Mouse (Mus musculus) forebrain, embryonic 14.5 days (tissue): ENCODE measurements around the gene Ncapd3. TPM values are rescaled to one million over a fixed set of nuclear protein-coding genes. Genes with fewer than 3 reads are reported as not detected.

ENCODE experiments used
- ATAC-seq: fragments of 200-750 bp; cut with Nextera tagmentation; 2 replicates; pipeline ENCODE4 v1.8.0; 2017; ENCODE audit warnings: mild to moderate bottlenecking, moderate library complexity
- DNase-seq: peaks from one replicate; pipeline ENCODE4 v3.0.0-alpha.2; 2015; ENCODE audit warnings: low spot score
- H3K27ac ChIP-seq: fragments of 300-500 bp; sonication (generic); 2 replicates; pipeline ENCODE4 v1.5.1; 2014; ENCODE audit warnings: low read depth, mild to moderate bottlenecking, control low read depth, low read length, moderate library complexity
- H3K27me3 ChIP-seq: fragments of 300-500 bp; sonication (generic); replicated peaks from 2 replicates; pipeline ENCODE4 v1.6.1; 2014; ENCODE audit warnings: low read length, control low read depth, mixed read lengths; ENCODE audit not compliant: control insufficient read depth, insufficient read depth
- H3K36me3 ChIP-seq: fragments of 300-500 bp; sonication (generic); 2 replicates; pipeline ENCODE4 v1.6.1; 2014; ENCODE audit warnings: low read length, control low read depth; ENCODE audit not compliant: control insufficient read depth, insufficient read depth
- H3K4me1 ChIP-seq: fragments of 300-500 bp; sonication (generic); 2 replicates; pipeline ENCODE4 v1.6.1; 2014; ENCODE audit warnings: antibody characterized with exemption, low read length, control low read depth; ENCODE audit not compliant: control insufficient read depth, insufficient read depth
- H3K4me2 ChIP-seq: fragments of 300-500 bp; sonication (generic); 2 replicates; pipeline ENCODE4 v1.6.1; 2014; ENCODE audit warnings: mild to moderate bottlenecking, control low read depth, low read length
- H3K4me3 ChIP-seq: fragments of 300-500 bp; sonication (generic); 2 replicates; pipeline ENCODE4 v1.5.1; 2014; ENCODE audit warnings: low read depth, low read length, control low read depth
- H3K9ac ChIP-seq: fragments of 300-500 bp; sonication (generic); 2 replicates; pipeline ENCODE4 v1.6.1; 2014; ENCODE audit warnings: mild to moderate bottlenecking, low read length, control low read depth, moderate library complexity
- H3K9me3 ChIP-seq: fragments of 300-500 bp; sonication (generic); replicated peaks from 2 replicates; pipeline ENCODE4 v1.6.1; 2016; ENCODE audit warnings: low read length, control low read depth, mixed read lengths; ENCODE audit not compliant: control insufficient read depth
- WGBS: fragments of 180-500 bp; shearing (Covaris S2); extraction: QIAGEN DNeasy Blood & Tissue Kit; methylation state at CpG from one replicate; pipeline ENCODE4 v1.1.7; 2014; 5-methylcytosine and 5-hydroxymethylcytosine counted together
- polyA plus RNA-seq: library from polyadenylated mRNA; unstranded; fragments of >200 nt; fragmentation: Nextera tagmentation; extraction: Ambion mirVana; gene quantifications from 2 replicates; pipeline ENCODE4 v1.2.1, GENCODE M21; 2014

Gene Ncapd3
- polyA plus RNA-seq, 1 experiment from 2014 or later, result 23.9 TPM

DNA sequence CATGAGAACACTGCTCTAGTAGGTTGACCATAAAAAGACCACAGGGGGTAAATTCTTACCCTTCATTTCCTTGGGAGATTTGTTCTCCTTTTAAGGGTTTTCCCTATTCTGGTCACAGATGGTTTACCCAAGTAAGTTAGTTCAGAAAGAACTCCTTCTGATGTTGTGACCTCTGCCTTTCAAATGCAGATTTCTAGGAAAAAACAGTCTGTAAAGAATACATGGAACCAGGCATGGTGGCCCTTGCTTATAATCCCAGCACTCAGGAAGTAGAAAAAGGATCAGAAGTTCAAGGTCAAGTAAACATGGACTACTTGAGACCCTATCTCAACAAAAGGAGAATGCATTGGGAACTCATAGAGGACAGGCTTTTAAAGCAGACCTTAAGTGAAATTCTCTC is 45.8 kb downstream of the Ncapd3 start:
- DNase-seq (no peak), ATAC-seq (no peak)
- no peak overlapping the region for H3K9ac ChIP-seq
- peaks cover 76% of the 10 kb centered on the region for H3K36me3 ChIP-seq
- no peak overlapping the region for H3K4me3 ChIP-seq
- no peaks in the 10 kb centered on the region for H3K27me3 ChIP-seq
- no peaks in the 10 kb centered on the region for H3K4me1 ChIP-seq
- H3K27ac ChIP-seq, result no peak overlapping the region
- no peak overlapping the region for H3K4me2 ChIP-seq
- no peaks in the 10 kb centered on the region for H3K9me3 ChIP-seq

- Histone ChIP-seq H3K27me3 (no peaks in the 10 kb centered on the region), H3K27ac (no peak overlapping the region), H3K4me2 (no peak overlapping the region), H3K36me3 (peaks cover 94% of the 10 kb centered on the region), H3K9ac (no peak overlapping the region), H3K4me1 (no peaks in the 10 kb centered on the region), H3K4me3 (no peak overlapping the region), H3K9me3 (no peaks in the 10 kb centered on the region)
- WGBS, result 95% methylated on average over 5 of the region's 5 CpGs
- DNase-seq (no peak), ATAC-seq (no peak)
These were observed 56.3 kb downstream of the Ncapd3 start for GRCm38 (mm10) chr9:27086256-27086655.

- Histone ChIP-seq H3K36me3 (peaks cover 93% of the 10 kb centered on the region), H3K9ac (no peak overlapping the region), H3K4me2 (no peak overlapping the region), H3K4me1 (no peaks in the 10 kb centered on the region), H3K4me3 (no peak overlapping the region), H3K27me3 (no peaks in the 10 kb centered on the region), H3K27ac (no peak overlapping the region), H3K9me3 (no peaks in the 10 kb centered on the region)
- DNase-seq, result no peak
- 91% methylated on average over 3 of the region's 3 CpGs for WGBS
- no peak for ATAC-seq
These were observed 57.4 kb downstream of the Ncapd3 start for GRCm38 (mm10) chr9:27087402-27087801.

DNA sequence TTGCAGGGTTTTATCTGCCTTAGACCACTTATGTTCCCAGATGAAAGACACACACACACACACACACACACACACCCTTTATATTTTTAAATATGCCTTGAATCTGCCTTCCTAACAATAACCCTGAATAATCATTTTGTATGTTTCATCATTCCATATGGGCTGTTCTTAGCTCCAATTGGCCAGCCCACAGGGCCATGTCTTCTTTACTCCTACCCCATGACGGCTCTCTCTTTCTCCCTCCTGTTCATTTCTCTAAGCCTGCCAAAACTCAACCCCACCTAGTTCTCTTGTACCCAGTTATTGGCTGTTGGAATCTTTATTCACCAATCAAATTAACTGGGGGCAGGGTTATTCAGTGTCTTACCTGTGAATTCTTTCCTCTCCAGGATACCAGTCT is 60.2 kb downstream of the Ncapd3 start:
- Histone ChIP-seq H3K9me3 (no peaks in the 10 kb centered on the region), H3K9ac (no peak overlapping the region), H3K27me3 (no peaks in the 10 kb centered on the region), H3K36me3 (peaks cover 87% of the 10 kb centered on the region), H3K4me1 (no peaks in the 10 kb centered on the region), H3K4me3 (no peak overlapping the region), H3K27ac (peak overlapping the region; percentile 14; the same call in 1 of the 2 replicates), H3K4me2 (no peak overlapping the region)
- ATAC-seq (peak; percentile 51), DNase-seq (peak; percentile 57)
- WGBS, result 70% methylated on average over 1 of the region's 1 CpGs

- H3K9me3 ChIP-seq, result no peaks in the 10 kb centered on the region
- WGBS, result 80% methylated on average over 13 of the region's 13 CpGs
- peaks cover 88% of the 10 kb centered on the region for H3K36me3 ChIP-seq
- no peak overlapping the region for H3K4me2 ChIP-seq
- no peak overlapping the region for H3K9ac ChIP-seq
- ATAC-seq (peak; percentile 88), DNase-seq (peak; percentile 85)
- no peaks in the 10 kb centered on the region for H3K4me1 ChIP-seq
- peak overlapping the region; percentile 79; the same call in 1 of the 2 replicates for H3K27ac ChIP-seq
- H3K4me3 ChIP-seq, result no peak overlapping the region
- H3K27me3 ChIP-seq, result no peaks in the 10 kb centered on the region
These were observed 61.1 kb downstream of the Ncapd3 start for GRCm38 (mm10) chr9:27090801-27091775.

DNA sequence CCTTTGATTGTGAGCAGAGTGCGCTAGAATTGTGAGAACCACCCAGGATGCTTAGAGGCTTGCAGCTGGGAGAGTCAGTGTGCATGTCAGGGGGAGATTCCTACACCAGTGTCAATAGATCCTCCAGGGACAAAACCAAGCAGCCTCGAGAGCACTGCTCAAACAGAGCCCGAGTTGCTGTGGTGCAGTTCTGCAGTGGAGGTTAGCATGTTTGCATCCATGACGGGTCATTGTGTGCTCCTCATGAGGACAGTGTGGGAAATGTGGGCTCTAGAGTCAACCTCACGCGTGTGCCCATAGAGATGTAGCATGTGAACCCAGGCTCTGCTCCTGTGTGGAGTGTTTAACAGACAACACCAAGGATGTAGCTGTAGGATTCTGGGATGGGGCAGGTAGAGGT is 62.9 kb downstream of the Ncapd3 start:
- H3K27ac ChIP-seq, result no peak overlapping the region
- peaks cover 86% of the 10 kb centered on the region for H3K36me3 ChIP-seq
- WGBS, result 86% methylated on average over 6 of the region's 6 CpGs
- no peak overlapping the region for H3K4me2 ChIP-seq
- H3K27me3 ChIP-seq, result no peaks in the 10 kb centered on the region
- ATAC-seq, result no peak
- no peak overlapping the region for H3K9ac ChIP-seq
- H3K4me3 ChIP-seq, result no peak overlapping the region
- no peaks in the 10 kb centered on the region for H3K9me3 ChIP-seq
- H3K4me1 ChIP-seq, result no peaks in the 10 kb centered on the region
- no peak for DNase-seq

DNA sequence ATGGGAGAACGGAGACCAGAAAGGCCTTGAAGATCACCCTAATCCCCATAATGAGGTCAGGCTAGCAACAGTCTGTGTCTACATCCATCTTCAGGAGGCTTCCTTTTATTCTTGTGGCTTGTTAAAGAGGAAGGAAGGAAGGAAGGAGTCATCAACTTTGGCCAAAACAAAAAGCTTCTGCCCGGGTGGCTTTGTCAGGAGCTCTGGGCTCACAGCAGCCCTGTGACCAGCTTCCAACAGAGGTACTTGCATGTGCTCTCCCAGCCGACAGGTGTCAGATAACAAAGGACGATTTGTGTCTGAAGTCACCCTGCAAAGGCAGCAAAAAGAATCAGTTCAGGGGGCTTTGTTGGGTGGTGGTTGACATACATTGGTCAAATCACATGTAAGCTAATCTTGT is 68.1 kb downstream of the Ncapd3 start:
- Histone ChIP-seq H3K4me3 (no peak overlapping the region), H3K4me1 (no peaks in the 10 kb centered on the region), H3K27ac (no peak overlapping the region), H3K9me3 (no peaks in the 10 kb centered on the region), H3K9ac (no peak overlapping the region), H3K27me3 (no peaks in the 10 kb centered on the region), H3K4me2 (no peak overlapping the region), H3K36me3 (peaks cover 91% of the 10 kb centered on the region)
- DNase-seq (peak; percentile 27), ATAC-seq (no peak)
- WGBS, result 18% methylated on average over 4 of the region's 4 CpGs

DNA sequence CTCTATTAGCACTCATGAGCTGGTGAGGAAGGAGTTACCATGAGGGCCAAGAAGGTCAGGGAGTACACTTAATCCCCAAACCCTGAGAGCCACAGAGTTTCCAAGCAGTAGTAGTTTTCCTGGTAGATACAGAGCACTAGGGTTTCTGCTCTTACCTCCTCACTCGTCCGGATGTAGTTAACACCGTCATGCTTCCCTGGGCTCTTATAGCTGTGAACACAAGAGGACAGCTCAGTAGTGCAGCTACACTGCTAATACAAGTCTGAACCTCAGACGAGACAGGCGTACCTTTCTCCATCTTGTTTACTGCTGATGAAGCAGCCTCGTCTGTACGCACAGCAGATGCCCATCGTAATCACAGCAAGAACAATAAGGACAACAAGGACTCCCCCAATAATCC is 68.6 kb downstream of the Ncapd3 start:
- 75% methylated on average over 8 of the region's 8 CpGs for WGBS

DNA sequence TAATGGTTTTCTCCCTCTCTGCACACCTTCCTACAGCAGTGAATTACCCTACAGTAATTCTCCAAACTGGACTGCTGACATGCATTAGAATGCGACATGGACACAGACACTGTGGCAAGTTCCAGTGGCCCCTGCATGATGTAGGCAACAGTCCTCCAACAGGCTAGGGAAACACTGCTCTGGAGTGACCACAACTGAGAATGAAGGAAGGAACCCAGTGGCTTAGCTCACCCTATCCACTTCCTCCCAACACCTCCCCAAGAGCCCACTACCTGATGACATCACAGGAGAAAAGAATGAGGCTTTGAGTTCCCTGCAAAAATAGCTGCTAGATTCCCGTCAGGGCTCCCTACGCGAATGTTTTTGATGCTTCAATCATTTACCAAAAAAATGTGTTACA is 69.5 kb downstream of the Ncapd3 start:
- whole genome bisulfite sequencing, result 84% methylated on average over 4 of the region's 4 CpGs
- Histone ChIP-seq H3K4me3 (no peak overlapping the region), H3K36me3 (peaks cover 92% of the 10 kb centered on the region)

More for the DNA sequence above, 68.6 kb downstream of the Ncapd3 start:
- no peaks in the 10 kb centered on the region for H3K9me3 ChIP-seq
- H3K4me2 ChIP-seq, result no peak overlapping the region
- H3K36me3 ChIP-seq, result peaks cover 93% of the 10 kb centered on the region
- no peaks in the 10 kb centered on the region for H3K27me3 ChIP-seq
- DNase-seq (no peak), ATAC-seq (no peak)
- no peak overlapping the region for H3K9ac ChIP-seq
- H3K4me3 ChIP-seq, result no peak overlapping the region
- H3K27ac ChIP-seq, result no peak overlapping the region
- no peaks in the 10 kb centered on the region for H3K4me1 ChIP-seq

More for the DNA sequence above, 69.5 kb downstream of the Ncapd3 start:
- no peak overlapping the region for H3K9ac ChIP-seq
- no peak for ATAC-seq
- no peaks in the 10 kb centered on the region for H3K4me1 ChIP-seq
- DNase-seq, result no peak
- no peaks in the 10 kb centered on the region for H3K9me3 ChIP-seq
- H3K4me2 ChIP-seq, result no peak overlapping the region
- no peaks in the 10 kb centered on the region for H3K27me3 ChIP-seq
- H3K27ac ChIP-seq, result no peak overlapping the region
